Mouse (Mus musculus) adrenal gland, postnatal 4 days (tissue): ENCODE data around the gene Syne3. TPM values are rescaled to one million over a fixed set of nuclear protein-coding genes. Genes with fewer than 3 reads are reported as not detected.

Experiments
- DNase-seq, 2 experiments: peaks; one replicate each; pipeline ENCODE4 v3.0.0; 2021 to 2022; ENCODE audit warnings: low spot score in 2 of 2, mixed read lengths in 2 of 2
- total RNA-seq, 2 experiments: library from RNA; stranded (reverse); gene quantifications; 2 replicates each; pipeline ENCODE4 v1.2.3; 2021

Gene Syne3
- total RNA-seq, 2 experiments from 2014 or later = 11.3 to 11.7 TPM

- DNase-seq = no peak
These were observed 40.0 kb downstream of the Syne3 start for GRCm38 (mm10) chr12:104969618-104970017.

- no peak for DNase-seq
These were observed 40.4 kb downstream of the Syne3 start for GRCm38 (mm10) chr12:104969177-104969576.

- no peak for DNase-seq
These were observed 44.4 kb downstream of the Syne3 start for GRCm38 (mm10) chr12:104964953-104965911.

- no peak for DNase-seq
These were observed 49.2 kb downstream of the Syne3 start for GRCm38 (mm10) chr12:104960421-104960820.

GRCm38 (mm10) chr12:104959966-104960365 is 49.6 kb downstream of the Syne3 start:
- no peak for DNase-seq

GRCm38 (mm10) chr12:104958263-104958662 is 51.3 kb downstream of the Syne3 start:
- DNase-seq = no peak

GRCm38 (mm10) chr12:104957165-104957564 is 52.4 kb downstream of the Syne3 start:
- DNase-seq = no peak

GRCm38 (mm10) chr12:104956406-104956805 is 53.2 kb downstream of the Syne3 start:
- DNase-seq = no peak

GRCm38 (mm10) chr12:104955003-104955800 is 54.4 kb downstream of the Syne3 start:
- no peak for DNase-seq

- DNase-seq = peak; percentile 36 to 43
These were observed 55.7 kb downstream of the Syne3 start for GRCm38 (mm10) chr12:104953941-104954340.

GRCm38 (mm10) chr12:104952458-104952857 is 57.2 kb downstream of the Syne3 start:
- peak; percentile 43 to 58 for DNase-seq

- no peak for DNase-seq
These were observed 61.7 kb downstream of the Syne3 start for GRCm38 (mm10) chr12:104947911-104948310.

GRCm38 (mm10) chr12:104946231-104946630 is 63.4 kb downstream of the Syne3 start:
- no peak for DNase-seq

- DNase-seq = no peak
These were observed 69.1 kb downstream of the Syne3 start for GRCm38 (mm10) chr12:104940466-104940865.

GRCm38 (mm10) chr12:104940027-104940386 is 69.6 kb downstream of the Syne3 start:
- no peak for DNase-seq

GRCm38 (mm10) chr12:104939372-104940026 is 70.1 kb downstream of the Syne3 start:
- DNase-seq = peak; percentile 48 to 57

- DNase-seq = no peak
These were observed 70.7 kb downstream of the Syne3 start for GRCm38 (mm10) chr12:104938935-104939334.

GRCm38 (mm10) chr12:104936223-104936622 is 73.4 kb downstream of the Syne3 start:
- no peak for DNase-seq

- no peak for DNase-seq
These were observed 74.5 kb downstream of the Syne3 start for GRCm38 (mm10) chr12:104935144-104935543.

- DNase-seq = no peak
These were observed 75.8 kb downstream of the Syne3 start for GRCm38 (mm10) chr12:104933800-104934199.

- no peak for DNase-seq
These were observed 76.4 kb downstream of the Syne3 start for GRCm38 (mm10) chr12:104933217-104933616.
